Mouse (Mus musculus) layer of hippocampus, adult 9-11 months (tissue): Measurements from ENCODE around the gene Tex48.

ENCODE experiments used
- DNase-seq: peaks from one replicate; pipeline ENCODE4 v3.0.0; 2022

Tex48 gene

GRCm38 (mm10) chr4:63594459-63595110, 27.6 kb downstream of the Tex48 start:
- no peak for DNase-seq

GRCm38 (mm10) chr4:63590538-63590937, 31.7 kb downstream of the Tex48 start:
- no peak for DNase-seq

GRCm38 (mm10) chr4:63589987-63590386, 32.2 kb downstream of the Tex48 start:
- DNase-seq = no peak

- no peak for DNase-seq
These were observed 36.0 kb downstream of the Tex48 start for GRCm38 (mm10) chr4:63586240-63586639.

GRCm38 (mm10) chr4:63585216-63585615, 37.0 kb downstream of the Tex48 start:
- DNase-seq = no peak

DNA sequence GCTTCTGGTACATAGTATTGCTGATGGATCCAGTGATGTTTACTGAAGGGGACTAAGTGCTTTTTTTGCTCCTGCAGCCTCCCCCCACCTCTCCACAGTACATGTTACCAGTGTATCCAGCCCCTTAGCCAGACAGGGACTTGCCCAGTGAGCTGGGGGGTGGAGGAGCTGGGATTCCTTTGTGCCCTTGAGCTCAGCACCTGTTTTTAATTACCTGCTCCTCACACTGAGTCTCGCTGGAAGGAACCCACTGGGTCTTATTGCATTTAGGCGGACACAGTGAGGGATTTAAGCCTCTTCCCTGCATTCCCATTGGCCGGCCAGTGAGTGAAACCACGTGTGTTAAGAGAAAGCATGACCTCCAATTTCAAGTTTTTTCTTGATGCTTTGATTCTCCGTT, 39.6 kb downstream of the Tex48 start:
- no peak for DNase-seq

GRCm38 (mm10) chr4:63580078-63580477, 42.1 kb downstream of the Tex48 start:
- peak; percentile 39 for DNase-seq

- no peak for DNase-seq
These were observed 42.6 kb downstream of the Tex48 start for GRCm38 (mm10) chr4:63579649-63580048.

DNA sequence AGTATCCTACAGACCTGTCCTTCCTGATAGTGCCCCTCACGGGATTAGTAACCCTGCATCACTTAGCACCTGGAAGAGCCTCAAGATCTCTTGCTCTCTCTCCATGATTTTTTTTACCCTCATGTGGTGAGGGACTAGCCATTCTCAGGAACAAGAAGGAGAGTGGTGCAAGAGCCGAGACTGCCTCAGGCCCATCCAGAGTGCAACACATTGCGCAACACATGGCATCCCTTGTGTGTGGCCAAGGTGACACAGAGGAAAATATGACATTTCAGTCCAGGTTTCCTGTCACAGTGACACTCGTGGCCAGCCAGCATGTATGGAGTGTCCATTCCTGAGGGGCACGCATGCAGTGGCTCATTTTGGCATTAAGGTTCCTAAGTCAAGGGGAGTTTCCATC, 49.6 kb downstream of the Tex48 start:
- DNase-seq = no peak

DNA sequence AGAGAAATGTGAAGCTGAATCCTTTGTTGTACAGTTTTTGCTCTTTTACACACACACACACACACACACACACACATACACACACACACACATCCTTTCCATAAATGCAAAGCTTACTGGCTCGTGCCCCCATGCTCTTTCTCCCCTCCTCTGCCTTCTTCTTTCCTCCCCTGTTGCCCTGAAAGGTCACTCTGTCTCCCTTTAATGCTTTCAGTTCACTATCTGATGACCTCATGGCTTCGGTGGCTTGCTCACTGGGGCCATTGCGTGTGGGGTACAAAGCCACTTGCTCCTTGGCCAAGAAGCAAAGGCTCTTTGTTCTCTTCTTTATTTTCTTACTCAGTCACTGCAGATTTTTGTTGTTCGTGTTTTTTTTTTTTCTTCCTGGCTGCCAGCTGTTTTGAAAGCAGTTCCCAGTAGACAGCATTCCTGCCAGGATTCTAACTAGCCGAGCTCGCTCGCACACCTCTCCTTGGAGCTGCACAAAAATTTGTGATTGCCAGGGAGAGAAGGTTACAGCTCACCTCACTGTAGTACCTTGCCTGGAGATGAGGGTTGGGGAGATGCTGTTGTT, 51.9 kb downstream of the Tex48 start:
- no peak for DNase-seq

DNA sequence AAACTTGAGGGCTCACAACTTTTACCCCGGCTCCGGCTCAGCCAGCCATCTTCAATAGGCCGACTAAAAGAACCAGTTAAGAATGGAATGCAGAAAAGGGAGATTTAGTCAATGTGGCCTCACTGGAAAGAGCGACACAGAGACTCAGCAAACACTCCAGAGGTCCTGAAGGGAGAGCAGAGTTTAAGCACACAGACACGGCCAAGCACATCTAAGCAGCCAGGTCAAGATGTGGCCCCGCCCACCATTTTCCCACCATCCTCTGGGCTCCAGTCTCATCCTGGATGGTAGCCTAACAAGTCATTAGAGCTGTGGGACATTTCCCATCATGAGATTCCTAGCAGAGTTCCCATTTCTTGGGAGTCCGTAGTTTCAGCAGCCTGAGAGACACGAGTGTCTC, 52.9 kb downstream of the Tex48 start:
- no peak for DNase-seq

GRCm38 (mm10) chr4:63567712-63568390, 54.4 kb downstream of the Tex48 start:
- no peak for DNase-seq

- DNase-seq = no peak
These were observed 59.5 kb downstream of the Tex48 start for GRCm38 (mm10) chr4:63562742-63563141.

GRCm38 (mm10) chr4:63561861-63562675, 60.2 kb downstream of the Tex48 start:
- peak; percentile 33 for DNase-seq

GRCm38 (mm10) chr4:63560079-63560478, 62.1 kb downstream of the Tex48 start:
- DNase-seq = peak; percentile 50

- no peak for DNase-seq
These were observed 63.0 kb downstream of the Tex48 start for GRCm38 (mm10) chr4:63559127-63559697.

DNA sequence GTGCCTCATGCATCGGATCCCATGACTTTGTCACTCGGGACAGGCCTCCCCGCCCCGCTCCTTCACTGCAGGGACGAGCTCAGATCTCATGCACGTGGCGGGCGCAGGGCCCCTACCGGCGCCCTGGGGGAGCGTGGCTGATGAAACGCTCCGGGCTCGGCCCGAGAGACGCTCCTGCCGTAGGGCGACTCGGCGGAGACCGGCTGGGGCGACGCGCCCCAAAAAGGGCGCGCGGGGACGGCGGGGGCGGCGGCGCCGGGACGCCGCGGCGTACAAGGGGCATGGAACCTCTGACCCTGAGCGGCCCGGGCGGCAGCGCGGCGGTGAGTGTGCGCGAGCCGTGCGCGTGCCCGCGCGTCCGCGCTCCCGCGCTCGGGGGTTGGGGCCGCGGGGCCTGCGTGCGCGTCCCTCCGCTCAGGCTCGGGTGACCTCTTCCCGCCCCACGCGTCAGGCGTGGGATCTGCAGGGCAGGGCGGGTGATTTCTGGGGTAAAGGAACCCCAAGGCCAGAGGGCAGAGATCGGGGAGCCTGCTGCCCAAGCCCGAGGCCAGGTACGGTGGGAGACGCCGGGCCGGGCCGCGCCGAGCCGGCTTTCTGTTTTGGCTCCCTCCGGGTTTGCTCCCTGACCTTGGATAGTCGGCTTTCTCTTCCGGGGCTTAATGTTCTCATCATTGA, 63.7 kb downstream of the Tex48 start, which contains the start of gene Tmem268:
Gene Tmem268, plus strand, starts transcription at position 375 of the 675 bp plus-strand sequence.
- peak; percentile 68 for DNase-seq

- no peak for DNase-seq
These were observed 64.8 kb downstream of the Tex48 start for GRCm38 (mm10) chr4:63557124-63558059.
